Comparison of ENCODE assay signal across 8 mouse cellular contexts in the genomic region with DNA sequence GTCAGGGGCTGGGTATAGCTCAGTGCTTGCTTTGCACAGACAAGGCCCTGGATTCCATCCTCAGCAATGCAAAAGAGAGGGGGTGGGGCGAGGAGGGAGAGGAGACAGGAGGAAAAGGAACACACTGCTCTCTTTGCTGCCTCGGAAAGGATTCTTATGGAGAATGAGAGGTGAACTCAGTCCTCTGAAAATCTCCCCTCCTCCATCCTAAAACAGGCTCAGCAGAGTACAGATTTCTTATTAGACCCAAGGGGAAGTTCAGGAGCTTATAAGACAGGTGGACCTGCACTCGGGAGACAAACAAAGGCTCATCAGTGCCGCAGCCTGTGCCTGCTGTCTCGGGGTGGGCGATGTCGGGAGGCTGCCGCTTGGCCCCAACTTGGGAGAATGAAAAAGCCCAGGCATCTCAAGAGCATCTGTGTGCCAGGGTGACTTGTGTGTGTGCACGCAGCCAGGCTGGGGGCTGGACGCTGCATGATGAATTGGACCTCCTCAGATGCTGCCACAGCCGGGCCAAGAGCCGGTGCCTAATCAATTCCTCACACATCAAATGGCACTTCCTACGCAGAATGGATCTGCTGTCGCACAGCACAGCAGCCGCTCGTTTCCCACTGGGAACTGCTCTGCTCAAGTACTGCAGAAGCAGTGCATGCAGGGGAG. TPM values are rescaled to one million over a fixed set of nuclear protein-coding genes. Genes with fewer than 3 reads are reported as not detected.
DNase-seq lines count a peak whose midpoint lies in the region; ATAC-seq lines count a peak whose summit lies in the region.

No protein-coding gene starts in this region.

- H3K4me1 ChIP-seq in hindbrain, embryonic 12.5 days: peaks cover 24% of the 10 kb centered on the region
- H3K4me1 ChIP-seq in limb, embryonic 10.5 days: peaks cover 15% of the 10 kb centered on the region

- H3K9ac ChIP-seq in hindbrain, embryonic 12.5 days: peak overlapping the region; percentile 42; the same call in 1 of the 2 replicates

- WGBS in hindbrain, embryonic 12.5 days: 4% methylated on average over 16 of the region's 16 CpGs
- 8% methylated on average over 16 of the region's 16 CpGs for WGBS in limb, embryonic 10.5 days

- no peaks in the 10 kb centered on the region for H3K27me3 ChIP-seq in hindbrain, embryonic 12.5 days
- peaks cover 21% of the 10 kb centered on the region; the same call in 1 of the 2 replicates for H3K27me3 ChIP-seq in limb, embryonic 10.5 days (ENCODE audit: low read depth, poor library complexity, severe bottlenecking)

- H3K4me3 ChIP-seq in hindbrain, embryonic 12.5 days: peak overlapping the region; percentile 16; the same call in 1 of the 2 replicates
- peak overlapping the region; percentile 31 for H3K4me3 ChIP-seq in limb, embryonic 10.5 days

- DNase-seq in cerebellum, adult 11-12 months: peak; percentile 29
- DNase-seq in cerebellum, adult 11 months: no peak
- peak; percentile 38 to 39 for DNase-seq in cerebellum, postnatal 25 days
- no peak for DNase-seq in limb, embryonic 10.5 days (ENCODE audit: low spot score)
- DNase-seq in right cerebral cortex, postnatal 25 days: peak; percentile 74
- no peak for DNase-seq in adrenal gland, postnatal 4 days (ENCODE audit: low spot score in 2 of 2)

- peak; percentile 86 for ATAC-seq in hindbrain, embryonic 12.5 days (ENCODE audit: low FRiP score)
- ATAC-seq in inflammation-experienced regulatory T-cells, adult 6 months: no peak

- H3K9me3 ChIP-seq in hindbrain, embryonic 12.5 days (replicated peaks): no peaks in the 10 kb centered on the region
- no peaks in the 10 kb centered on the region for H3K9me3 ChIP-seq in limb, embryonic 10.5 days (replicated peaks)

- peak overlapping the region; percentile 46 for H3K4me2 ChIP-seq in hindbrain, embryonic 12.5 days (replicated peaks)

- no peaks in the 10 kb centered on the region for H3K36me3 ChIP-seq in hindbrain, embryonic 12.5 days
- H3K36me3 ChIP-seq in limb, embryonic 10.5 days: no peaks in the 10 kb centered on the region

- peak overlapping the region; percentile 90 for H3K27ac ChIP-seq in hindbrain, embryonic 12.5 days
- peak overlapping the region; percentile 51; the same call in 1 of the 2 replicates for H3K27ac ChIP-seq in limb, embryonic 10.5 days

RNA-seq across cellular contexts. Expression of a gene that starts 31.8 kb away (rescaled TPM):
- polyA plus RNA-seq in hindbrain, embryonic 12.5 days (2016; fragmentation: Nextera tagmentation; extraction: Ambion mirVana): 5.0 and 6.7 TPM in 2 replicates
- polyA plus RNA-seq in limb, embryonic 10.5 days (2016; fragmentation: Nextera tagmentation; extraction: Ambion mirVana): 1.0 and 1.1 TPM in 2 replicates
- total RNA-seq in adrenal gland, postnatal 4 days (2021): 1 to 10 TPM; 1.8 to 2.6 TPM
- polyA plus RNA-seq in inflammation-experienced regulatory T-cells, adult 6 months (2017; shearing (Covaris generic)): under 1 TPM; 0.25 to 0.87 (median 0.42) TPM

RNA-seq across cellular contexts. Expression of a gene that starts 32.1 kb away (rescaled TPM):
- 28.1 and 30.1 TPM in 2 replicates for polyA plus RNA-seq in hindbrain, embryonic 12.5 days (2016; fragmentation: Nextera tagmentation; extraction: Ambion mirVana)
- 25.7 and 26.1 TPM in 2 replicates for polyA plus RNA-seq in limb, embryonic 10.5 days (2016; fragmentation: Nextera tagmentation; extraction: Ambion mirVana)
- 10 to 100 TPM; 32.1 to 32.8 TPM for total RNA-seq in adrenal gland, postnatal 4 days (2021)
- 10 to 100 TPM in 1 of 3 experiments, 1 to 10 TPM in 2; 9.8 to 12.6 (median 10.0) TPM for polyA plus RNA-seq in inflammation-experienced regulatory T-cells, adult 6 months (2017; shearing (Covaris generic))

RNA-seq across cellular contexts. Expression of a gene that starts 32.2 kb away (rescaled TPM):
- 40.8 and 45.4 TPM in 2 replicates for polyA plus RNA-seq in hindbrain, embryonic 12.5 days (2016; fragmentation: Nextera tagmentation; extraction: Ambion mirVana)
- polyA plus RNA-seq in limb, embryonic 10.5 days (2016; fragmentation: Nextera tagmentation; extraction: Ambion mirVana): 12.6 and 18.9 TPM in 2 replicates
- 10 to 100 TPM; 54.0 to 55.9 TPM for total RNA-seq in adrenal gland, postnatal 4 days (2021)
- 10 to 100 TPM in 2 of 3 experiments, 1 to 10 TPM in 1; 8.9 to 34.5 (median 24.4) TPM for polyA plus RNA-seq in inflammation-experienced regulatory T-cells, adult 6 months (2017; shearing (Covaris generic))

RNA-seq across cellular contexts. Expression of a gene that starts 33.4 kb away (rescaled TPM):
- polyA plus RNA-seq in hindbrain, embryonic 12.5 days (2016; fragmentation: Nextera tagmentation; extraction: Ambion mirVana): 37.4 and 38.0 TPM in 2 replicates
- 67.1 and 67.7 TPM in 2 replicates for polyA plus RNA-seq in limb, embryonic 10.5 days (2016; fragmentation: Nextera tagmentation; extraction: Ambion mirVana)
- 10 to 100 TPM; 63.2 to 76.7 TPM for total RNA-seq in adrenal gland, postnatal 4 days (2021)
- 10 to 100 TPM; 35.8 to 45.1 (median 43.9) TPM for polyA plus RNA-seq in inflammation-experienced regulatory T-cells, adult 6 months (2017; shearing (Covaris generic))

Comparison
In these comparisons a context has a peak if more than half of its experiments do, and no peak if none do; other contexts are left out.
1. DNase-seq: peak in cerebellum, adult 11-12 months (single experiment), cerebellum, postnatal 25 days (2 of 2) and right cerebral cortex, postnatal 25 days (single experiment); none in cerebellum, adult 11 months (single experiment), limb, embryonic 10.5 days (single experiment) and adrenal gland, postnatal 4 days (0 of 2).